Mouse (Mus musculus): ENCODE data around the gene Gemin7. TPM values are rescaled to one million over a fixed set of nuclear protein-coding genes. Genes with fewer than 3 reads are reported as not detected.
A peak's percentile ranks its signal among the peaks of the same experiment; 100 is the strongest.

The Gemin7 gene
- total RNA-seq, 2 experiments from 2014 or later = 54.7 to 56.2 TPM

- no peak for DNase-seq
Measured at GRCm38 (mm10) chr7:19577877-19578414, 551 bp upstream of the Gemin7 start.

GRCm38 (mm10) chr7:19575559-19575958 lies 1.8 kb downstream of the Gemin7 start:
- DNase-seq = no peak

DNA sequence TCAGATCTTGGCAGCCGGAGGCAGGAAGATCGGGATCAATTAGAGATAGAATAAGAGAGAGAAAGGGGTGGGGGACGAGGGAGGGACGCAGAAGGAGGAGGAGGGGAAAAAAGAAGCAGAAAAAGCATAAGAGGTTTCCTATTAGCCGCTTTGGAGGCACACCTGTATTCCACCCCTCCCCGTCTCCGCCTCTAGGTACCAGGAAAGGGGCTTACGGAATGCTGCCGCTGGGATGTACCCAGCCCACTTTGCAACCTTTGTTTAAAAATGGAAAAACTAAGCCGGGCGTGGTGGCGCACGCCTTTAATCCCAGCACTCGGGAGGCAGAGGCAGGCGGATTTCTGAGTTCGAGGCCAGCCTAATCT lies 3.6 kb downstream of the Gemin7 start:
- DNase-seq = no peak

DNA sequence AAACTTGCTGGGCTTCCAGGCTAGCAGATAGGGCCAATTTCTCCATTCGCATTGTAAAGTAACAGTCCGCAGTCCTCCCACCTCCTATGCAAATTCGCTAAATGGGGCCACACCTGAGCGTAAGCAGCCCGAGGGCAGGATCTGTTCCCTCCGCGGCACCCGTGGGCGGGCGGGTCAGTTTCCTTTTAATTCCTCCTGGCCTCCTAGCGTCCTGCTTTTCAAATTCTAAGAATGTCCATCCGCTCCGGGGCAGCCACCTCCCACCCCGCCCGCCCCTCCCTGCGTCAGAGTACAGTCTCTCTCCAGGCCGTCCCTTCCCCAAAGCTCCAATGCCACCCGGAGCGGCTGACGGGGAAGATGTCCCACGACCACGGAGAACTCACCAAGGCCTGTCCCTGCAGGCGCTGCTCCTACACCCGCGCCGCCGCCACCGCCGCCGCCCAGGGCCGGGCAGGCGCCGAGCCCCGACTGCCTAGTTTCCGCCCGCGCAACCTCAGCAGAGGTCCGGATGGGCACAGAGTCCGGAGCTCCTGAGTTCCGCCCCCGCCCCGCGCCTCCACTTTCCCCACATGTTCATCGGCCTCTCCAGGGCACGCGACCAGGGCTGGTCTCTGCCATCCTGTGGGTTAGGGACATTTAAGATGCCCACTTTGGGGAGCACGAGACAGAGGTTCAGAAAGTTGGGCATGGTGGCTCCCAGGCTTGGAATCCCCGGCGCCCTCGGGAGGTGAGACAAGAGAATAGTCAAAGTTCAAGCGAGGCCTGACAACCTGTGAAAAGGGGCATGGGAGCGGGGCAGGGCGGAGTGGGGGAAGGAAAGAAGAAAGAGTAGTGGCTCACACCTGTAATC lies 4.2 kb downstream of the Gemin7 start:
- peak; percentile 89 for DNase-seq

DNA sequence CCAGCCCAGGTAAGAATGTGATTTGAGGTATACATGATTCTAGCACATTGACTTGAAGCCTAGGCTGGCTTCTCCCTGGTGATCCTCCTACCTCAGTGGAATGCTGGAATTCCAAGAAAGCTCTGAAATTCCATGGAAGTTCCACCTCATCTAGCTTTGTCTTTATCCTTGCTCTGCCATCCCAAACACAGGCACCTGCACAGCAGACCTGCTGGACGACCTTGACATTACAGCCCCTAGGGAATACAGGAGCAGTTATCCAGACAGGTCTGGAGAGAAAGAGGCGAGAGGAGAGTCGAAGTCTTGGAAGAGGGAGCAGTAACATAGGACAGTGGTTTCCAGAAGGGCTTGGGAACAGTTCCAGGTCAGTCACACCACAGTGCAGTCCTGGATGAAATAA lies 7.7 kb downstream of the Gemin7 start:
- DNase-seq = no peak

DNA sequence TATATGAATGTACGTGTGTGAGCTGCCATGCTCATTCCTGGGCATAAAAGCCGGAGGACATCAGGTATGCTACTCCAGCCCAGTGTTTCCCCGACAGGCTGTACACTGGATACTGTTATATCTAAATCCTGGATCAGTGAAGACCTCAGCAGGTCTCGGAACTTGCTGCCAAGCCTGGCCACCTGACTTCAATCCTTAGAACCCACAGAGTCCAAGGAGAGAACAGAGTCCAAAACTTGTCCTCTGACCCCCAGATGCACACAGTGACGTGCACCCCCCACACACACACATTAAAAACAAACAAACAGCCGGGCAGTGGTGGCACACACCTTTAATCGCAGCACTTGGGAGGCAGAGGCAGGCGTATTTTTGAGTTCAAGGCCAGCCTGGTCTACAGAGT lies 10.0 kb downstream of the Gemin7 start:
- no peak for DNase-seq

- no peak for DNase-seq
Measured at GRCm38 (mm10) chr7:19565803-19566202, 11.6 kb downstream of the Gemin7 start.

- peak; percentile 15 for DNase-seq
Measured at GRCm38 (mm10) chr7:19564455-19564854, 12.9 kb downstream of the Gemin7 start.

GRCm38 (mm10) chr7:19563884-19564283 lies 13.5 kb downstream of the Gemin7 start:
- no peak for DNase-seq

- DNase-seq = peak; percentile 47
Measured at GRCm38 (mm10) chr7:19562643-19563410, 14.6 kb downstream of the Gemin7 start, which contains the start of gene Ppp1r37. TSS of gene Ppp1r37 (minus strand) at chr7:19563076.

- DNase-seq = peak; percentile 95
Measured at GRCm38 (mm10) chr7:19561765-19562642, 15.4 kb downstream of the Gemin7 start.

GRCm38 (mm10) chr7:19561431-19561764 lies 16.0 kb downstream of the Gemin7 start:
- peak; percentile 42 for DNase-seq

- DNase-seq = peak; percentile 50
Measured at GRCm38 (mm10) chr7:19560491-19561260, 16.7 kb downstream of the Gemin7 start.

- DNase-seq = no peak
Measured at GRCm38 (mm10) chr7:19558965-19559364, 18.4 kb downstream of the Gemin7 start.

GRCm38 (mm10) chr7:19557982-19558900 lies 19.2 kb downstream of the Gemin7 start:
- no peak for DNase-seq

- peak; percentile 47 for DNase-seq
Measured at GRCm38 (mm10) chr7:19557086-19557485, 20.3 kb downstream of the Gemin7 start.

- no peak for DNase-seq
Measured at GRCm38 (mm10) chr7:19554168-19554567, 23.2 kb downstream of the Gemin7 start.

- DNase-seq = peak; percentile 46
Measured at GRCm38 (mm10) chr7:19552443-19552842, 25.0 kb downstream of the Gemin7 start.

DNA sequence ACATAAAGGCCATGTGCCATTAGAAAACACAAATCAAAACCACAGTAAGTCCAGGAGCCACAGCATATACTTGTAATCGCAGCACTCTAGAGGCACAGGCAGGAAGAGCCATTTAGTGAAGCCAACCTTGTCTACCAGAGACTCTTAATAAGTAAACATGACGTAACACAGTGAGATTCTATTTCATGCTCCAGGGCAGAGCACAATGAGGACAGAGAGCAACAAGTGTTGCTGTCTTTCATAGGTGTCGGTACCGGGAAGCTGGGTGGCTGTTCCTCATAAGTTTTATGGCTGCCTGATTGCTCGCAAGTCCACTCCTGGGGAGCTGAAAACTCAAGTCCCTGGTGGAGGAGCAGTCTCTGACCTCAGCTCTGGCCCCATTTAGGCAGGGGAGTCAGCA lies 25.8 kb downstream of the Gemin7 start:
- DNase-seq = no peak

GRCm38 (mm10) chr7:19549394-19549793 lies 28.0 kb downstream of the Gemin7 start:
- DNase-seq = no peak

Measured in adrenal gland, postnatal 10 days (tissue).